Mouse (Mus musculus): ENCODE results near the gene Insl3.

- TF ChIP-seq CTCF (IDR thresholded peaks at IDR 0.05; ENCODE audit: low read depth, low read length) (no peak), POLR2A (IDR thresholded peaks at IDR 0.05; ENCODE audit: borderline replicate concordance, low read depth, low read length) (no peak)
Observed at GRCm38 (mm10) chr8:71680471-71680870, 8.5 kb upstream of the Insl3 start.

Measured in bone marrow macrophage, adult 2 months (primary cell).